Mouse (Mus musculus) yolk sac, embryonic 10.5 days (tissue): ENCODE data around the gene Anapc5.
A peak's percentile ranks its signal among the peaks of the same experiment; 100 is the strongest.

ENCODE experiments used
- DNase-seq: peaks from one replicate; pipeline ENCODE4 v3.0.0-alpha.2; 2017; ENCODE audit warnings: low spot score

Gene Anapc5

DNA sequence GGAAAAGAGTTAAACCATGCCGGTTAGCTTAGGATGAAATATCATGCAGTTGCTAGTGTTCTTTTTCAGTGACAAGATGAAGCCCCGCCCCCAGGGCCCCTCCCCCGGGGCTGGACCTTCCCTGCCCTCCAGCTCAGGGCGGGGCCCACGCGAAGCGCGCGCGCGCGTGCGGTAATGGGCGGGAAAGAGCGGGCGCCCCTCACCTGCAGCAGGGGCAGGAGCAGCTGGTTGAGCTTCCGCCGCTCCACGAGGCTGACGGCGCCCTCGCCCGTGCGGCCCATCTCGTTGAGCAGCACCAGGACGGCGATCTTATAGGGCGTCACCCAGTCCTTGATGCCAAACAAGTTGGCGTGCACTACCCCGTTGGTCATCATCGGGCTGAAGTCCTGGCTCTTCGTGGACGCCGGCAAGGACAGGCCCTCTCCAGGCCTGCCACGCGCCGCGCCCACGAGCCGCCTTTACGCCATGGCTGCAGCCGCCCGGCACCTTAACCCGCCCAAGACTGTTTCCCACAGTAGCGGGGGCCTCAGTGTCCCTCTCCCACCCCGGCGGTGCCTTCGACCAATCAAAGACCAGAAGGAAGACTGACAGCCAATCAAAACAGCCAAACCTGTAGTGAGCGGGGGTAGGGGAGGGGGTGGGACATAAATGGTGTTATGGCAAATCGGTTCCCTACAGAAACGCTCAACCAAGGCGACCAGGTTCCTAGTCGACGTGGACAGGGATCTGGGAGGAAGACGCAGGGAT is at the start of gene Anapc5:
Gene Anapc5, minus strand, starts transcription at position 563 of the 747 bp plus-strand sequence.
- DNase-seq, result peak; percentile 98

DNA sequence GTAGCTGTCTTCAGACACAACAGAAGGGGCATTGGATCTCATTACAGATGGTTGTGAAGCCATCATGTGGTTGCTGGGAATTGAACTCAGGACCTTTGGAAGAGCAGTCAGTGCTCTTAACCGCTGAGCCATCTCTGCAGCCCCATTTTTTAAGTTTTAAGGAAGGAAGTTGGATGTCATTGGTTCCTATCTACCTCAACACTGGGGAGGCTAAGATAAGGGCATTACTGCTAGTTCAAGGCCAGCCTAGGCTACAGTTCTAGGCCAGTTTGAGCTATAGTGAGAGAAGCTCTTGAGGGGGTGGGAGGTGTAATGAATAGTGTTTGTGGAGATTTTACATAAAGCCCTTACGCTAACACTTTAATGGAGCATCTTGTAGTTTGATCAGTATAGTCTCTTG is 41.9 kb upstream of the Anapc5 start:
- DNase-seq, result no peak

GRCm38 (mm10) chr5:122855858-122856257 is 34.7 kb upstream of the Anapc5 start:
- DNase-seq, result no peak

GRCm38 (mm10) chr5:122852611-122853010 is 31.5 kb upstream of the Anapc5 start:
- peak; percentile 55 for DNase-seq

DNA sequence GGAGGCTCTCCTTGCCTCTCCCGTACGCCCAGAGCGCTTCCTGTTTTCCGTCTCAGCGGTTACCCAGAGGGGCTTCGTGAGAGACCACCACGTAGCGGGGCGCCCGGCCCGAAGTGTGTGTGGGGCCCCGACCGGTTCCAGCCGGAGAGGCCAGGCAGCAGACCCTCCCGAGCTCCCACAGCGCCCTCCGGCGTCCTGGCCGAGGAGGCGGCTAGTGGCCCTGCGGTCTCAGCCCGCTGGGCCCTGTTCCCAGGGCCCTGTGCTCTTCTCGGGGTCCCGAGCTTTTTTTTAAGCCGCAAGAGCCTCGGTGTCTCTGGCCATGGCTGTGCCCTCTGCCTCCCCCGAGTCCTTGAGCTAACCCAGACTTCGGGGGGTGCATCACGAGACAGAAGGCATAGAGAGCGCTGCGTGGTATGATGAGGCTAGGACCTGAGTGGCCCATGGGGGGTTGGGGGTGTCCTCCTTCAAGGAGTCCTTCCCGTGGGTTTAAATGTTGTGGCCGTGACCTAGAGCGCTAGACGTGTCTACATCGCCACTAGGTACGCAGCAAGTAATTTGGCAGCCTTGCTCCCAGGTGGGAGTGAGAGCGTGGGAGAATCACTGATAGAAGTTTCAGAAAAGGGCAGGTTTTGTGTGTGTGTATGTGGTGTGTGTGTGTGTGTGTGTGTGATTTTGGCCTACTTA is 29.3 kb upstream of the Anapc5 start:
- DNase-seq, result no peak

- peak; percentile 99 for DNase-seq
Measured at GRCm38 (mm10) chr5:122849521-122850318, 28.6 kb upstream of the Anapc5 start, which contains the start of gene Rnf34. Gene Rnf34, plus strand, starts transcription at chr5:122850048.

DNA sequence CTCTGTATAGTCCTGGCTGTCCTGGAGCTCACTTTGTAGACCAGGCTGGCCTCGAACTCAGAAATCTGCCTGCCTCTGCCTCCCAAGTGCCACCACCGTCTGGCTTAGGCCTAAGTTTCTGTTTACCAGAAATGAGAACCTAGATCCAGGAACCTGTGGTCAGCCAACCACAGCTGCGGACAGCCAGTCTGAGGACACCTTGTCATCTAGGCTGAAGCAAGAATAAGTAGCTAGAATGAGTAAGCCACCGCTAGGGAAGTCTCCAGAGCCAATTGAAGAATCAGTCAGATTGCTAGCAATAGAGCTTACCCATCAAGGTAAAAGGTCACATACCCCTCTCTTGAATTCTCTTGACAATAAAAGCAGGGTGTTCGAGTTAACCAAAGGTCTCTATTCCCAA is 22.7 kb upstream of the Anapc5 start:
- DNase-seq, result no peak

- no peak for DNase-seq
Measured at GRCm38 (mm10) chr5:122841126-122841525, 20.0 kb upstream of the Anapc5 start.

DNA sequence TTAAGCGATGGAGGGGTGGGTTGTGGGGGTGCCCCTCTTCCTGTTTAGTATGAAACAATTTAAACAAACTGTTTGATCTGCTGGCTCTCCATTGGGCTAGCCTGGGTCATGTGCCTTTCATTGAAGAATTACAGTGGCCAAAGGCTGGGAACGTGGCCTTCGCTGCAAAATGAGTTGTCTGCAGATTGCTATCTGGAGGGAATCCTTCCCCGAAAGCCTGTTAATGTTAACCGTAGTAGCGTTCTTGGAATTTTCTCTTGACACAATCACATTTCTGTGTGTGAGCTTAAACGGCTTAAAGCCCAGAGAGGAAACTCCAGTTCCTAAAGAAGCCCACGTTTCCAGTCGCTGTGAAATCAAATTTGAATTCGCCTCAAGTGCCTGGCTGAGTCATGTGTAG is 11.9 kb upstream of the Anapc5 start:
- DNase-seq, result peak; percentile 74

GRCm38 (mm10) chr5:122832536-122832935 is 11.4 kb upstream of the Anapc5 start:
- no peak for DNase-seq

GRCm38 (mm10) chr5:122825099-122825498 is 4.0 kb upstream of the Anapc5 start:
- DNase-seq, result no peak

DNA sequence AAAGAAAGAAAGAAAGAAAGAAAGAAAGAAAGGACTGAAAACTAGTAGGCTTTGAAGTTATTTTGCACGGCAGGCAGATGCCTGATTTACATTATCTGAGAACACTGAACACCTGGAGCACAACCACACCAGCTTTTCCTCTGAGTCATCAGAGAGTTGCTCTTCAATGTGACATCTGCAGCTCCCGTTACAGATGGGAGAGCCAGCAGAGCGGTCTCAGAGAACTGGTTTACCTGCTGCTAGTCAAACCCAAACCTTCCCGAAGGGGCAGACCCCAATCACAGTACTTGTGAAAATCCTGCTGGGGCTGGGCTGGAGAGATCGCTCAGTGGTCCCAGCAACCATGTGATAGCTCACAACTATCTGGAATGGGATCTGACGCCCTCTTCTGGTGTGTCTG is 3.3 kb upstream of the Anapc5 start:
- no peak for DNase-seq

GRCm38 (mm10) chr5:122823976-122824375 is 2.8 kb upstream of the Anapc5 start:
- no peak for DNase-seq

DNA sequence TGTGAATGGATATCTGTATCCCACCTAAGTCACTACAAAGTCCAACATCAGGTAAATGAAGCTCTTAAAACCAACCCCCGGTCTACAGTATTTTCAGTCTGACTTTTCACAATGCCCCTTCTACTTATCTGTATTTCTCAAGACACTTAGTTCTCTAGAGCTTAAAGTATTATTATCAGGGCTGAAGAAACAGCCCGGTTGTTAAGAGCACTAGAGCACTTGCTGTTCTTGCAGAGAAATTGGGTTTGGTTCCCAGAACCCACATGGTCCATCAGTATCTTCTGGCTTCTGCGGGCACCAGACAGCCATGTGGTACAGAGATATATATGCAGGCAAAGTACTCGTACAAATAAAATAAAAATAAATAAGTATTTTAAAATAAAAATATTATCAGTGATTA is 1.3 kb upstream of the Anapc5 start:
- no peak for DNase-seq

- DNase-seq, result no peak
Measured at GRCm38 (mm10) chr5:122821524-122821885, 366 bp upstream of the Anapc5 start.

GRCm38 (mm10) chr5:122812699-122813098 is 8.4 kb downstream of the Anapc5 start:
- DNase-seq, result no peak

DNA sequence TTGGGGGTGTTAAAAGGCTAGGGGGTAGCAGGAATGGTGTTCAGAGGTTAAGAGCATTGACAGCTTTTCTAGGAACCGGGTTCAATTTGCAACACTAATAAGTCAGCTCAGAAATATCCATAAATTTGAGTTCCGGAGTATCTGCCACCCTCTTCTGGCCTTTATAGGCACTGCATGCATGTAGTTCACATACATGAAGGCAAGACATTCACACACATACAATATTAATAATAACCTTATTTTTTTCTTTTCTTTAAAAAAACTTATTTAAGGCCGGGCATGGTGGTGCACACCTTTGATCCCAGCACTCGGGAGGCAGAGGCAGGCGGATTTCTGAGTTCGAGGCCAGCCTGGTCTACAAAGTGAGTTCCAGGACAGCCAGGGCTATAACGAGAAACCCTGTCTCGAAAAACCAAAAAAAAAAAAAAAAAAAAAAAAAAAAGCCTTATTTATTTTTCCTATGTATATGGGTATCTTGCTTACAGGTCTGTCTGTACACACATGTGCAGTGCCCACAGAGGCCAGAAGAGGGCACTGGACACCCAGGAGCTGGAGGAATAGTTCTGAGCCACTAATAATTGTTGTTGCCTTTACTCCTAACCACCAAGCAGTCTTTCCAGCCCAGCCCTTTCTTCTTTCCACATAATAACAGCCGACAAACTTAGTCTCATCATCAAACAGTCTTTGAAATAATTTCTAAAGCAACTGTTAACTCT is 9.6 kb downstream of the Anapc5 start:
- DNase-seq, result peak; percentile 48

- no peak for DNase-seq
Measured at GRCm38 (mm10) chr5:122805503-122805902, 15.6 kb downstream of the Anapc5 start.

DNA sequence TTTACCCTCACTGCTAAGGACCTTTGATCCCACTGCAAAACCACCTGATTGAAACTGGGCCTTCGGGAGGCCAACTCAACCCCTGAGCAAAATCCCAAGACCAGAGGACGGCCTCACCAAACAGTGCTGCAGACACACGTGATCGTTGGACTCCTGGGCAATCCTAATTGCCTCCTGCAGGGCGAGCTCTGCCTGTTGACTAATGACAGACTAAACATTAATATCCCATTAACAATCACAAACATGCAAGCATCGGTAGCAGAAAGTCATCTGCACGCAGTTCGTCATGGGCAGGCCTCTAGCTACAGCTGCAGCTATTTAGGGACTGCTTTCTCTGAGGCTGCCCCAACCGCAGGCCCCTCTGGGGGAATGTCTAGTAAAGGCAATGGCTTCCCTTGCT is 18.4 kb downstream of the Anapc5 start:
- peak; percentile 77 for DNase-seq

GRCm38 (mm10) chr5:122801684-122802083 is 19.5 kb downstream of the Anapc5 start:
- DNase-seq, result no peak

- peak; percentile 73 for DNase-seq
Measured at GRCm38 (mm10) chr5:122800345-122801010, 20.7 kb downstream of the Anapc5 start.
